Mouse (Mus musculus) right cerebral cortex, adult 2 months (tissue): ENCODE data around the gene Fam186b.

Source experiments
- DNase-seq, 2 experiments: peaks; one replicate each; pipeline ENCODE4 v3.0.0; 2021 to 2022; ENCODE audit warnings: low spot score in 2 of 2

Fam186b gene

GRCm38 (mm10) chr15:99224208-99224911 is 71.3 kb downstream of the Fam186b start, which contains the start of gene Kcnh3:
TSS of gene Kcnh3 (plus strand) at chr15:99224861.
- peak; percentile 76 to 80 for DNase-seq

GRCm38 (mm10) chr15:99223585-99224207 is 72.0 kb downstream of the Fam186b start:
- peak; percentile 77 to 80 for DNase-seq

DNA sequence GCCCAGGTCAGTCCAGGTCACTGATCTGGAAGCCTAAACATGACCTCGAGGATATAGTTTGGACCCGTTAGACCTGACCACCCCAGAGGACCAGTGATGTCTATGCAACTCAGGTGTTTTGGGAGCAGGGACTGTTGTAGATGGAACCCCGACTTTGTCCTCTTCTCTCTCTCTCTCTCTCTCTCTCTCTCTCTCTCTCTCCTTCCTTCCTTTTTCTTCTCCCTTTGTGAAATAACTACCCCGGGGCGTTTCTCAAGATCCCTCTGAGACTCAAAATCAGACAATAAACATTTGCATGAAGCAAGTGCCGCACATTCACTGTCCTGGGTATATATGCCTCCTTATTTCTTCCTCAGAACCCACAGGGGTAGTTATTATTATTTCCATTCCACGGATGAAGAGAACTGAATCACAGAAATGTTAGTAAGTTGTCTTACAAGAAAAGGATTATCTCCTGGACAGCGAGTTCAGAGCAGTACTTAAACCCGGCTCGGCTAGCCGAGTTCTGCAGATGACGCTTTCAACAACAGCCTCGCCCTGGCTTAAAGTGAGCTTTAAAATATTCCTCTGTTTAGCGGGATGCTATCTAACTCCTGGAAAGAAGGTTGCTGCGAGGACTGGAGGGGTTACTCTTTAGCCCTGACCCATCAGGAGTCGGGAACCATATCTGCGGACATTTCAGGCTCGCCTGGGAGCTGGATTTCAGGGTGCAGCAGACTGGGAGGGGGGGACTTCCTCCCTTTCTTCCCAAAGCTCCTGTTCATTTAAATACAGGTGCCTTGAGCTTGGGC is 72.7 kb downstream of the Fam186b start:
- DNase-seq, result peak in 1 of 2 experiments; percentile 22

DNA sequence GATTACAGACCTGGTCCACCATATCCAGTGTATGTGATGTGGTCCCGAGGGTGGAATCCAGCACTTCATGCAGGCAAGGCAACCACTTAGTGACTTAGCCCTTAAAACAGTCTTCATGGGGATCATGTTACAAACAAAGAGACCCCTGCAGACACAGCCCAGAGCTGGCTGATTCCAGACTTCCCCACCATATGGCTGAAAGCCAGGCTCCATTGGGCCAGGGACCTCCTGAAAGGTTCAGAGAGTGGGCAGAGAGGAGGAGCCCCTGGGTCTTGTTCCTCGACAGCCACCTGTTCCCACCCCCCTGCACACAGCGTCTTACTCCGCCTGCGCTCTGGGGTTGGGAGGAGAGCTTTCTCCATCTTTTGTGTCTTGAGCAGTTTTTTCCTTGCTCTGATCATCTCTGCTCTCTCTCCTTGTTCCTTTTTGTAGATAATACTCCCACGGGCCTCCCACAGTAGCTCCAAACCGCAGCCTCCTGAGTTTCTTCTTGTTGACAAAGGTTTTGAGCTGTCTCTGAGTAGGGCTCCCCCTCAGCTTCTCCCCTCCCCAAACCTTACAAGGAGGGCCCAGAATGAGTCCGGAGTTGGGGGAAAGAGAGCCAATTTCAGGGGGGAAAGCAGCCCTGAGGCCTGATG is 74.3 kb downstream of the Fam186b start:
- DNase-seq, result peak; percentile 49 to 51
